Mouse (Mus musculus): ENCODE results near the gene Cyb5d1. TPM values are rescaled to one million over a fixed set of nuclear protein-coding genes. Genes with fewer than 3 reads are reported as not detected.
A peak's percentile ranks its signal among the peaks of the same experiment; 100 is the strongest.

The Cyb5d1 gene
- polyA plus RNA-seq, 1 experiment from 2014 or later = 33.3 TPM

- H3K4me1 ChIP-seq (ENCODE audit: control insufficient read depth, insufficient read depth, low read length) = no peaks in the 10 kb centered on the region; the same call in 1 of the 2 replicates
- no peak overlapping the region for H3K4me3 ChIP-seq (ENCODE audit: low read depth, low read length)
- ATAC-seq (replicated peaks; ENCODE audit: insufficient number of reproducible peaks, low FRiP score, low TSS enrichment, low read depth) = no peak
- no peaks in the 10 kb centered on the region for H3K27me3 ChIP-seq (ENCODE audit: control insufficient read depth, insufficient read depth, low read length)
- no peak for DNase-seq (ENCODE audit: low spot score)
- no peak overlapping the region for H3K4me2 ChIP-seq (ENCODE audit: low read depth, low read length)
- H3K27ac ChIP-seq (replicated peaks; ENCODE audit: low read depth, low read length) = no peak overlapping the region
- no peak overlapping the region for H3K9ac ChIP-seq (replicated peaks; ENCODE audit: low read length)
- 66% methylated on average over 3 of the region's 3 CpGs for WGBS
- no peaks in the 10 kb centered on the region for H3K9me3 ChIP-seq (replicated peaks; ENCODE audit: control insufficient read depth, low read length)
- no peaks in the 10 kb centered on the region; the same call in 1 of the 2 replicates for H3K36me3 ChIP-seq (replicated peaks; ENCODE audit: control insufficient read depth, insufficient read depth, low read depth, low read length)
Measured at GRCm38 (mm10) chr11:69372780-69373170, 22.7 kb downstream of the Cyb5d1 start.

DNA sequence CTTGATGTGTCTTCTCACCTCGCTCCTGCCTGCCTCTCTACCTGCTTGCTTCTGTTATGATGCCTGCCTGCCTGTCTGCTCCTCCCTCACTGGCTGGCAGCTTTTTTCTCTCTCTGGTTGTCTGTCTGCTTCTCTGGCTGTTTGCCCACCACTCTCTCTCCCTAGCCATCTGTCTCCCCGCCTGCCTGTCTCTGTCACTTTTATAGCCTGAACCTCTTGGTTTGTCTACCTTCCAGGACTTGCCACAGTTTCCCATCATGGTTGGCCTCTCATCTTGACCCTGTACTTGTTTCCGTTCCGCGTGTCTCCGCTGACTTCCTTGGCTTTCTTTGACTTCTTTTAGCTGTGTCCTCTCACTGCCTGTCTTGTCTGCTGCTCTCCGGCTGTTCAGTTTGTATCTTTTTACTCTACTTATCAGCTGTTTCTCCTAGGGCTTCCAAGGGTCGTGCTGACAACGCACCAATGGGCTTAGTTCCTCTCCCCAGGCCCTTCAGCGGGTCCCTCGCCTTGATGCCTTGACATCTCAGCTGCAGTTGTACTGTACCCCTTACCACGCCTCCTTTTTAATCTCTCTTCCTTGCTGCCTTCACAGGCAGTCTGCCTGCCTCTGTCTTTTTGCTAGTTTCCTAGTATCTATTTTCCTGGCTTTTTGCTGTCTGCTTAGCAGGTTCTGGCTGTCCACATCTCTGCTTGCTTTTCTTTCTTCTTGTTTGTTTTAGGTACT is 23.2 kb downstream of the Cyb5d1 start:
- Histone ChIP-seq H3K4me1 (ENCODE audit: control insufficient read depth, insufficient read depth, low read length) (no peaks in the 10 kb centered on the region; the same call in 1 of the 2 replicates), H3K4me3 (ENCODE audit: low read depth, low read length) (no peak overlapping the region), H3K27ac (replicated peaks; ENCODE audit: low read depth, low read length) (peak overlapping the region; percentile 9; the same call in 1 of the 2 replicates), H3K9me3 (replicated peaks; ENCODE audit: control insufficient read depth, low read length) (no peaks in the 10 kb centered on the region), H3K9ac (replicated peaks; ENCODE audit: low read length) (no peak overlapping the region), H3K36me3 (replicated peaks; ENCODE audit: control insufficient read depth, insufficient read depth, low read depth, low read length) (no peaks in the 10 kb centered on the region; the same call in 1 of the 2 replicates), H3K27me3 (ENCODE audit: control insufficient read depth, insufficient read depth, low read length) (no peaks in the 10 kb centered on the region), H3K4me2 (ENCODE audit: low read depth, low read length) (peak overlapping the region; percentile 16)
- ATAC-seq (replicated peaks; ENCODE audit: insufficient number of reproducible peaks, low FRiP score, low TSS enrichment, low read depth) (no peak), DNase-seq (ENCODE audit: low spot score) (no peak)
- WGBS = 60% methylated on average over 12 of the region's 12 CpGs

GRCm38 (mm10) chr11:69371601-69372000 is 23.8 kb downstream of the Cyb5d1 start:
- WGBS = 39% methylated on average over 12 of the region's 12 CpGs
- no peaks in the 10 kb centered on the region; the same call in 1 of the 2 replicates for H3K36me3 ChIP-seq (replicated peaks; ENCODE audit: control insufficient read depth, insufficient read depth, low read depth, low read length)
- 0 out of 2 replicates have a peak overlapping the region, but pooled peaks have one; percentile 8 for H3K27ac ChIP-seq (replicated peaks; ENCODE audit: low read depth, low read length)
- H3K27me3 ChIP-seq (ENCODE audit: control insufficient read depth, insufficient read depth, low read length) = no peaks in the 10 kb centered on the region
- H3K4me1 ChIP-seq (ENCODE audit: control insufficient read depth, insufficient read depth, low read length) = no peaks in the 10 kb centered on the region; the same call in 1 of the 2 replicates
- H3K9me3 ChIP-seq (replicated peaks; ENCODE audit: control insufficient read depth, low read length) = no peaks in the 10 kb centered on the region
- peak overlapping the region; percentile 32; the same call in 1 of the 2 replicates for H3K9ac ChIP-seq (replicated peaks; ENCODE audit: low read length)
- DNase-seq (ENCODE audit: low spot score) = no peak
- H3K4me3 ChIP-seq (ENCODE audit: low read depth, low read length) = no peak overlapping the region
- peak overlapping the region; percentile 16 for H3K4me2 ChIP-seq (ENCODE audit: low read depth, low read length)
- ATAC-seq (replicated peaks; ENCODE audit: insufficient number of reproducible peaks, low FRiP score, low TSS enrichment, low read depth) = no peak

DNA sequence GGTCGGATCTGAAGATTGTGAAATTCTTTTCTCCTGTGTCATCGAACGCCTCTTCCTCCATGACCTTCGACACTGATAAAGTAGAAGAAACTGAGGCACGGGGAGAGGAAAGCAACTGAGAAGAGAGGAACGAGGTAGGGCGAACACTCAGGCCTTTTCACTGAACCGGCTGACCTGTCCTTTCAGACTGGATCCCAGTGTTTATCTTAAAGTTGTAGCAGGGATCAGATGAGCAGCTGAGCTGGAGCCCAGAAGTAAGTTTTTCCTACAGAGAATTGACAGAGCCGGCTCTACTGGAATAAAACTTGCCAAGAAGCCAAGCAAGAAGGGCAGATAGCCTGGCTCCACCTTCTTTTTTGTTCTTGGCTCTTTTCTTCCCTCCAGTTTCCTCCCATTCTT is 24.6 kb downstream of the Cyb5d1 start:
- Histone ChIP-seq H3K4me1 (ENCODE audit: control insufficient read depth, insufficient read depth, low read length) (no peaks in the 10 kb centered on the region; the same call in 1 of the 2 replicates), H3K36me3 (replicated peaks; ENCODE audit: control insufficient read depth, insufficient read depth, low read depth, low read length) (no peaks in the 10 kb centered on the region; the same call in 1 of the 2 replicates), H3K4me2 (ENCODE audit: low read depth, low read length) (peak overlapping the region; percentile 29; the same call in 1 of the 2 replicates), H3K27me3 (ENCODE audit: control insufficient read depth, insufficient read depth, low read length) (no peaks in the 10 kb centered on the region), H3K4me3 (ENCODE audit: low read depth, low read length) (peak overlapping the region; percentile 10; the same call in 1 of the 2 replicates), H3K9me3 (replicated peaks; ENCODE audit: control insufficient read depth, low read length) (no peaks in the 10 kb centered on the region), H3K9ac (replicated peaks; ENCODE audit: low read length) (peak overlapping the region; percentile 39), H3K27ac (replicated peaks; ENCODE audit: low read depth, low read length) (peak overlapping the region; percentile 41)
- ATAC-seq (replicated peaks; ENCODE audit: insufficient number of reproducible peaks, low FRiP score, low TSS enrichment, low read depth) = no peak
- 18% methylated on average over 9 of the region's 9 CpGs for WGBS
- no peak for DNase-seq (ENCODE audit: low spot score)

DNA sequence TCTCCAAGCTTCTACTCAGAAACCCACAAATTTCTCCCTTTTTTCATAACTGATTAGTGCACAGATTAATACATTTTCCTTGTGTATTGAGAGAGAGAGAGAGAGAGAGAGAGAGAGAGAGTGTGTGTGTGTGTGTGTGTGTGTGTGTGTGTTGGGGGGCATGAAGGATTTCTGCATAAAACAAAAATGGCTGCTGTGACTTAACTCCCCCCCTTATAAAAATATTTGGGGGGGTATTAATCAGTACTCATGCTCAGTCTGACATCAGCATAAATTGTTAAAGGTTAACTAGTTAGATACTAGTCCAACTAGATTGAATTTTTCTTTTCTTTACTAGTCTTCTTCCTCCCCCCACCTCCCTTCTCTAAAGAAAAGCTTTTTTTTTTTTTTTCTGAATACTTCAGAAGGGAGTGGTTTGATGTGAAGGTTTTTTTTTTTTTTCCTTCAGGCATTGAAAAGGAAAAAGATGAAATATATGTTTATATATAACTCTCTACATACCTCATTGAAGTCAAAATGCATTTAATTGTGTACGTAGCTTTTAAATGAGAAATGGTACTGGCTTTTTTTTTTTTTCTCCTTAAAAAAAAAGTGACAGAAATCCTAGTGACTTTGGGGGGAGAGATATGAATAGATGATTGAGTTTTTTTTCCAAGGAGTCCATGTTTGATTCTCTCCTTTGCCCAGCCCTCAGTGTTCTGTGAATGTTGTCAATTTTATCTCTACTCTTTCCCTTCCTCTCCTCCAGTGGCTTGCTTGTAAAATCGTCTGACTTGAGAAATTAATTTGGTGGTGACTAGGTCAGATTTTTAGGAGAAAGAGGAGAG is 25.2 kb downstream of the Cyb5d1 start:
- Histone ChIP-seq H3K4me3 (ENCODE audit: low read depth, low read length) (peak overlapping the region; percentile 99), H3K36me3 (replicated peaks; ENCODE audit: control insufficient read depth, insufficient read depth, low read depth, low read length) (no peaks in the 10 kb centered on the region; the same call in 1 of the 2 replicates), H3K27ac (replicated peaks; ENCODE audit: low read depth, low read length) (peak overlapping the region; percentile 99), H3K9me3 (replicated peaks; ENCODE audit: control insufficient read depth, low read length) (no peaks in the 10 kb centered on the region), H3K4me2 (ENCODE audit: low read depth, low read length) (peak overlapping the region; percentile 90), H3K9ac (replicated peaks; ENCODE audit: low read length) (peak overlapping the region; percentile 100), H3K27me3 (ENCODE audit: control insufficient read depth, insufficient read depth, low read length) (no peaks in the 10 kb centered on the region), H3K4me1 (ENCODE audit: control insufficient read depth, insufficient read depth, low read length) (peaks cover 4% of the 10 kb centered on the region)
- peak; percentile 21 for DNase-seq (ENCODE audit: low spot score)
- ATAC-seq (replicated peaks; ENCODE audit: insufficient number of reproducible peaks, low FRiP score, low TSS enrichment, low read depth) = no peak
- 27% methylated on average over 2 of the region's 2 CpGs for WGBS

GRCm38 (mm10) chr11:69369215-69369989 is 26.0 kb downstream of the Cyb5d1 start, which contains the start of gene Chd3:
Chd3 (minus strand) TSS chr11:69369406.
- DNase-seq (ENCODE audit: low spot score) (peak; percentile 34), ATAC-seq (replicated peaks; ENCODE audit: insufficient number of reproducible peaks, low FRiP score, low TSS enrichment, low read depth) (no peak)
- 10% methylated on average over 6 of the region's 34 CpGs for WGBS
- Histone ChIP-seq H3K36me3 (replicated peaks; ENCODE audit: control insufficient read depth, insufficient read depth, low read depth, low read length) (no peaks in the 10 kb centered on the region; the same call in 1 of the 2 replicates), H3K9ac (replicated peaks; ENCODE audit: low read length) (peak within 1 kb of the TSS; percentile 100), H3K27me3 (ENCODE audit: control insufficient read depth, insufficient read depth, low read length) (no peaks in the 10 kb centered on the region), H3K4me3 (ENCODE audit: low read depth, low read length) (peak within 1 kb of the TSS; percentile 99), H3K4me1 (ENCODE audit: control insufficient read depth, insufficient read depth, low read length) (peaks cover 12% of the 10 kb centered on the region), H3K4me2 (ENCODE audit: low read depth, low read length) (peak within 1 kb of the TSS; percentile 90), H3K9me3 (replicated peaks; ENCODE audit: control insufficient read depth, low read length) (no peaks in the 10 kb centered on the region), H3K27ac (replicated peaks; ENCODE audit: low read depth, low read length) (peak within 1 kb of the TSS; percentile 99)

GRCm38 (mm10) chr11:69368356-69369214 is 26.8 kb downstream of the Cyb5d1 start:
- Histone ChIP-seq H3K9me3 (replicated peaks; ENCODE audit: control insufficient read depth, low read length) (no peaks in the 10 kb centered on the region), H3K27ac (replicated peaks; ENCODE audit: low read depth, low read length) (peak overlapping the region; percentile 99), H3K36me3 (replicated peaks; ENCODE audit: control insufficient read depth, insufficient read depth, low read depth, low read length) (peaks cover 1% of the 10 kb centered on the region), H3K9ac (replicated peaks; ENCODE audit: low read length) (peak overlapping the region; percentile 100), H3K4me3 (ENCODE audit: low read depth, low read length) (peak overlapping the region; percentile 99), H3K4me1 (ENCODE audit: control insufficient read depth, insufficient read depth, low read length) (peaks cover 13% of the 10 kb centered on the region), H3K27me3 (ENCODE audit: control insufficient read depth, insufficient read depth, low read length) (no peaks in the 10 kb centered on the region), H3K4me2 (ENCODE audit: low read depth, low read length) (peak overlapping the region; percentile 90)
- DNase-seq (ENCODE audit: low spot score) = peak; percentile 53
- 0% methylated on average over 56 of the region's 106 CpGs for WGBS
- ATAC-seq (replicated peaks; ENCODE audit: insufficient number of reproducible peaks, low FRiP score, low TSS enrichment, low read depth) = 0 out of 2 replicates have a peak, but pooled peaks have one; percentile 2
